Mouse (Mus musculus) heart, postnatal 0 days (tissue): ENCODE measurements around the gene Tnrc6b. TPM values are rescaled to one million over a fixed set of nuclear protein-coding genes. Genes with fewer than 3 reads are reported as not detected.

ENCODE experiments used
- ATAC-seq: fragments of 200-750 bp; cut with Nextera tagmentation; 2 replicates; pipeline ENCODE4 v1.8.0; 2017; ENCODE audit warnings: low read depth, moderate number of reproducible peaks, moderate library complexity; ENCODE audit not compliant: insufficient read depth
- DNase-seq: peaks from one replicate; pipeline ENCODE4 v3.0.0-alpha.2; 2016; ENCODE audit warnings: low spot score
- H3K27ac ChIP-seq: fragments of 300-500 bp; sonication (generic); 2 replicates; pipeline ENCODE4 v1.5.1; 2014; ENCODE audit warnings: low read depth, mild to moderate bottlenecking
- H3K27me3 ChIP-seq: fragments of 300-500 bp; sonication (generic); 2 replicates; pipeline ENCODE4 v1.6.1; 2014; ENCODE audit warnings: low read length, mixed read lengths; ENCODE audit not compliant: control insufficient read depth, insufficient read depth
- H3K36me3 ChIP-seq: fragments of 300-500 bp; sonication (generic); replicated peaks from 2 replicates; pipeline ENCODE4 v1.6.1; 2014; ENCODE audit warnings: low read length, mixed read lengths; ENCODE audit not compliant: control insufficient read depth, insufficient read depth
- H3K4me1 ChIP-seq: fragments of 300-500 bp; sonication (generic); 2 replicates; pipeline ENCODE4 v1.6.1; 2014; ENCODE audit warnings: antibody characterized with exemption; ENCODE audit not compliant: control insufficient read depth, insufficient read depth
- H3K4me2 ChIP-seq: fragments of 300-500 bp; sonication (generic); 2 replicates; pipeline ENCODE4 v1.6.1; 2014; ENCODE audit warnings: low read depth, mild to moderate bottlenecking, low read length, moderate library complexity
- H3K4me3 ChIP-seq: fragments of 300-500 bp; sonication (generic); 2 replicates; pipeline ENCODE4 v1.5.1; 2014; ENCODE audit warnings: low read depth, low read length
- H3K9ac ChIP-seq: fragments of 300-500 bp; sonication (generic); replicated peaks from 2 replicates; pipeline ENCODE4 v1.6.1; 2014; ENCODE audit warnings: low read depth, low read length, mixed read lengths
- H3K9me3 ChIP-seq: fragments of 300-500 bp; sonication (generic); replicated peaks from 2 replicates; pipeline ENCODE4 v1.6.1; 2016; ENCODE audit warnings: low read length; ENCODE audit not compliant: control insufficient read depth
- CTCF ChIP-seq: IDR thresholded peaks from 2 replicates; pipeline ENCODE4 v1.5.1; 2016; ENCODE audit warnings: antibody characterized with exemption, control low read depth, low read depth
- EP300 ChIP-seq: IDR thresholded peaks from 2 replicates; pipeline ENCODE4 v1.6.1; 2016; ENCODE audit warnings: antibody characterized with exemption, low read depth
- WGBS: fragments of 180-500 bp; shearing (Covaris S2); extraction: QIAGEN DNeasy Blood & Tissue Kit; methylation state at CpG from one replicate; pipeline ENCODE4 v1.1.7; 2014; 5-methylcytosine and 5-hydroxymethylcytosine counted together
- polyA plus RNA-seq: library from polyadenylated mRNA; unstranded; fragments of >200 nt; fragmentation: Nextera tagmentation; extraction: Ambion mirVana; gene quantifications from 2 replicates; pipeline ENCODE4 v1.2.1, GENCODE M21; 2015
- total RNA-seq: library from RNA; depleted of rRNA; stranded (reverse); fragments of >200 nt; gene quantifications from 2 replicates; pipeline ENCODE4 v1.2.3, GENCODE M21; 2014; ENCODE audit warnings: low replicate concordance

The Tnrc6b gene
- total and polyA plus RNA-seq, 2 experiments from 2014 or later: 16.1 to 33.5 TPM

DNA sequence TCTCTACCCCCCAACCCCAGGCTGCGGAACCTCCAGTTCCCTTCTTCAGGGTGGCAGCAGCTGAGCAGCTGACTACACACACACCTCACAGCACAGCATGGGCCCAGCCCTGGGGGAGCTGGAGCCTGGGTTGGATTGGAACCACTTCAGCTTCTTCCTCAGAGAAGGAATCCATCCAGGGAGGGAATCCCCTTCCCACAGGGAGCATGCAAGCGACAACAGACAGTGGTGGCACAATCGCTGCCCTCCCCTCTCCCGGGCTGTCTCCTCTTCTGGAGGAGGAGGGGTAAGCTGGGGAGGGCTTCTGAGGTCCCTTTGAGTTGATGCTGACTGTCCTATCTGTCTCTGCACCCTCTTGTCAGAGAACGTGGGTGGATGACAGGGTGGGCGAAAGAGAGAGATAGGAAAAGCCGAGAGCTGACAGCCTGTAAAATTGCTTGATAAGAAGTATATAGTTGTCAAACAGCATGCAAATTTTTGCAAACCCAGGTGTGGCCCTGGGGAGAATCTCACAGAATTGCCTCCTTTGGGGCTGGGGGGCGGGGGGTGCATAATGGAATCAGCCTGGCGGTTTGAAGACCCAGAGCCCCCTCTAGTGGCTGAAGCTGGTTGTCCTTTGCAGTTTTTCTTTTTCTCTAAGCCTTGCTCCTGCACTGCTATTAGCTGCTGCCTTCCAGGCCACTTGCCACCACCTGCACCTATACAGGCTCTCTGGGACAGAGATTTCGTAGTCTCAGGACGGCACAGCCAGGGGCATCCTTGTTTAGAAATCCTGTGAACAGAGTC lies 16.8 kb upstream of the Tnrc6b start:
- Histone ChIP-seq H3K27me3 (peaks cover 39% of the 10 kb centered on the region), H3K4me3 (no peak overlapping the region), H3K4me2 (peak overlapping the region; percentile 19; the same call in 1 of the 2 replicates), H3K9me3 (no peaks in the 10 kb centered on the region), H3K36me3 (no peaks in the 10 kb centered on the region), H3K4me1 (no peaks in the 10 kb centered on the region), H3K27ac (no peak overlapping the region), H3K9ac (no peak overlapping the region)
- ATAC-seq (no peak), DNase-seq (peak; percentile 42)
- peak; percentile 76 for TF ChIP-seq CTCF
- TF ChIP-seq EP300: no peak
- WGBS: 17% methylated on average over 11 of the region's 11 CpGs

- DNase-seq (no peak), ATAC-seq (no peak)
- peak overlapping the region; percentile 59; the same call in 1 of the 2 replicates for H3K27ac ChIP-seq
- peaks cover 18% of the 10 kb centered on the region; the same call in 1 of the 2 replicates for H3K27me3 ChIP-seq
- no peaks in the 10 kb centered on the region for H3K36me3 ChIP-seq
- no peak for TF ChIP-seq CTCF
- TF ChIP-seq EP300: no peak
- H3K9me3 ChIP-seq: no peaks in the 10 kb centered on the region
- H3K4me3 ChIP-seq: no peak overlapping the region
- WGBS: 37% methylated on average over 5 of the region's 5 CpGs
- H3K4me2 ChIP-seq: no peak overlapping the region
- no peak overlapping the region for H3K9ac ChIP-seq
- H3K4me1 ChIP-seq: no peaks in the 10 kb centered on the region
Observed at GRCm38 (mm10) chr15:80697564-80697963, 13.5 kb upstream of the Tnrc6b start.

DNA sequence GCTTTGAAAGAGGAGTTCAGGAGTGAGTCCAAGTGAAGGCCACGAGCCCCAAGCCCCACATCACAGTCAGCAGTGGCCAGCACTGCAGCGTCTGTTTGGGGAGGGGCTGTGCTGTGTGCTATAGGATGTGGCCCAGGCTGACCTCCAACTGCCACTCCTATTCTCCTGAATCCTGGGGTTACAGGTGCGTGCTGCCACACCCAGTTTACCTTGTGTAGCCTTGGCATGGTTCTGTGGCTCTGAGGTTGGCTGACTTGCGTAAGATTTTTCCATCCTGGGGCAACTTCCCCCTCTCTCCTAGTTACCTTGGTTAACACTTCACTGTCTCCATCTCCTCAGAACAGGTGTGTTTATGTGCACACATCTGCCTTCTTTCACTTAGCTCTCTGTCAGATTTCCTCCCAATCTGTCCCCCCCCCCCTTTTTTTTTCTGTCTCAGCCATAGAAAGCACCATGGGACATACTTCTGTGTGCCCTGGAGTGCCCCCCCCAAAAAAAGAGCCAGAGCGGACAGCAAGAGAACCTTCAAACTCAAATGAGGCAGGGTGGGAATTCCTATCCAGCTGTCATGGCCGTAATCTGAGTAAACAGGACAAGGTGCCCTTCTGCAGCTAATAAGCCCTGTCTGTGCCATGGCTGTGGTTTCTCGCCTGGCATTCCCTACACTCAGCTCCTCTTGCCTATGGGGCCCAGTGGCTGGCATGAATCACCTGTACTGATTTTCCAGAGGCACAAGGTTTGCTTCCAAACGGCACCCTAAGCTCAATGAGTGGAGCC lies 9.4 kb upstream of the Tnrc6b start:
- H3K4me1 ChIP-seq: peaks cover 5% of the 10 kb centered on the region; the same call in 1 of the 2 replicates
- 76% methylated on average over 8 of the region's 8 CpGs for WGBS

DNA sequence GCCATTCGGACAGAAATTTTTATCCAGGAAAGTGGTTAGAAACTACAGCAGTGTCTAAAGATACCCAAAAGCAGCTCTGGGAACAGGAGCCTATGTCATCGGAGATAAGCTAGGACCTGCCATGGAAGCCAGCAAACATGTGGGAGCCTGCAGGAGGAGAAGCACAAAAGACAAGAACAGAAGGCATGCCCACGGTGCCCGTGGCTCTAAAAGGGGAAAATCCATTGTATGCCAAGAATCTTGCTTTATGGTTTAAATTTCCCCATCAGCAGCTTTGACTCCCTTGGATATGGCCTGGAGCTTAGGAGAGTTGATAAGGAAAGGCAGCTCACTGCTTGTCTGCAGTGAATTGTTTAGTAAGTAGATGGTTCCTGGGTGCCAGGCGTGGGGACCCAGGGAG lies 8.2 kb upstream of the Tnrc6b start:
- DNase-seq (no peak), ATAC-seq (no peak)
- no peak overlapping the region for H3K4me2 ChIP-seq
- H3K9me3 ChIP-seq: no peaks in the 10 kb centered on the region
- H3K4me3 ChIP-seq: no peak overlapping the region
- H3K27me3 ChIP-seq: no peaks in the 10 kb centered on the region
- no peak overlapping the region for H3K9ac ChIP-seq
- no peaks in the 10 kb centered on the region for H3K36me3 ChIP-seq
- peaks cover 16% of the 10 kb centered on the region; the same call in 1 of the 2 replicates for H3K4me1 ChIP-seq
- WGBS: 70% methylated on average over 5 of the region's 5 CpGs
- TF ChIP-seq EP300 (no peak), CTCF (no peak)
- H3K27ac ChIP-seq: no peak overlapping the region

More for the DNA sequence above, 9.4 kb upstream of the Tnrc6b start:
- Histone ChIP-seq H3K9ac (no peak overlapping the region), H3K27me3 (no peaks in the 10 kb centered on the region), H3K27ac (no peak overlapping the region), H3K9me3 (no peaks in the 10 kb centered on the region), H3K4me3 (no peak overlapping the region), H3K4me2 (no peak overlapping the region), H3K36me3 (no peaks in the 10 kb centered on the region)
- DNase-seq (no peak), ATAC-seq (no peak)
- no peak for TF ChIP-seq CTCF
- TF ChIP-seq EP300: no peak

DNA sequence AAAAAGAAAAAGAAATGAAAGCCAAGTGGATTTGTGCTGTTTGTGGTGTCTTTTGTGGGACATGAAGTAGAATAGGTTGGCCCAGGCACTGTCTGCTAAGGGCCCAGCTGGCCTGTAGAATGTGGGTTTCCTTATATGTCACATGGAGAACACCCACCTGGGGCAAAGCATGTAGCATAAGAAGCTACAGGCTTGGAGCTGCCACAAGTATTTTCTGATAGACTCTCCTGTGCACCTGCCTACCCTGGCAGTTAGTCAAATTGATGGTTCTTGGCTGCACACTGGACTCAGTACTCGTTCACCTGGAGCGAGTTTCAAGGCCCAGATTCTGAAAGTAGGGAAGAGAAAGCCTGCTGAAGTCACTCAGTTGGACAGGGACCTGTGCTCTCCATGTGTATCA lies 7.6 kb upstream of the Tnrc6b start:
- DNase-seq (no peak), ATAC-seq (no peak)
- H3K36me3 ChIP-seq: no peaks in the 10 kb centered on the region
- H3K9ac ChIP-seq: no peak overlapping the region
- H3K27me3 ChIP-seq: no peaks in the 10 kb centered on the region
- 79% methylated on average over 2 of the region's 2 CpGs for WGBS
- H3K4me2 ChIP-seq: no peak overlapping the region
- H3K4me3 ChIP-seq: no peak overlapping the region
- no peaks in the 10 kb centered on the region for H3K9me3 ChIP-seq
- no peak for TF ChIP-seq CTCF
- no peak for TF ChIP-seq EP300
- H3K27ac ChIP-seq: no peak overlapping the region
- H3K4me1 ChIP-seq: peaks cover 16% of the 10 kb centered on the region; the same call in 1 of the 2 replicates
